Mouse (Mus musculus): ENCODE measurements around the gene Cadps2. TPM values are rescaled to one million over a fixed set of nuclear protein-coding genes. Genes with fewer than 3 reads are reported as not detected.

Cadps2 gene
- polyA plus RNA-seq, 1 experiment from 2014 or later: 7.5 TPM

- Histone ChIP-seq H3K36me3 (no peaks in the 10 kb centered on the region), H3K4me1 (no peaks in the 10 kb centered on the region), H3K9ac (no peak within 1 kb of the TSS), H3K4me3 (replicated peaks) (no peak within 1 kb of the TSS), H3K9me3 (replicated peaks) (no peaks in the 10 kb centered on the region), H3K27me3 (no peaks in the 10 kb centered on the region), H3K27ac (replicated peaks) (no peak within 1 kb of the TSS), H3K4me2 (replicated peaks) (no peak within 1 kb of the TSS)
- ATAC-seq (ENCODE audit: insufficient number of reproducible peaks, low FRiP score, low TSS enrichment, low read depth): no peak
- 81% methylated on average over 2 of the region's 2 CpGs for WGBS
Measured at GRCm38 (mm10) chr6:23650205-23650604, 189.0 kb downstream of the Cadps2 start, which contains the start of gene Rnf133. TSS of gene Rnf133 (minus strand) at chr6:23650305.

DNA sequence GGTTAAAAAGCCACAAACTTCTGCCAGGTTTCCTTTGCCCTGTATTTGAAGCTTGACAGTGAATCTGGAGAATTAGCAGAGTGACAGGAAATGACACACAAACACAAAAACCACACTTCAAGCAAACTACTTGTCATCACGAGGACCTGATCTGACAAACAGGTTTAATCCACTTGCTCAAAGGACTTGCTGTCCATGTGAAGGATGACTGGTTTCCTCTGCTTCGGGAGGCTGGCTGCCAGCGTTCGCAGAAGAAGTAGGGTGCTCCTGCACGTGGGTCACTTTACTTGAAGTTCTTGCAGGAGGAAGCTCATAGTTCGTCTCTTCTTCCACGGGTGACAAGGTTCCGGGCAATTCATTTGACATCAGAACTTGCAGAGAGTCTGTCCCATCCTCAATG, 190.5 kb downstream of the Cadps2 start:
- Histone ChIP-seq H3K36me3 (no peaks in the 10 kb centered on the region), H3K4me3 (replicated peaks) (no peak overlapping the region), H3K27ac (replicated peaks) (no peak overlapping the region), H3K4me1 (no peaks in the 10 kb centered on the region), H3K9me3 (replicated peaks) (no peaks in the 10 kb centered on the region), H3K4me2 (replicated peaks) (no peak overlapping the region), H3K27me3 (no peaks in the 10 kb centered on the region), H3K9ac (no peak overlapping the region)
- WGBS: 70% methylated on average over 8 of the region's 8 CpGs
- ATAC-seq (ENCODE audit: insufficient number of reproducible peaks, low FRiP score, low TSS enrichment, low read depth): no peak

DNA sequence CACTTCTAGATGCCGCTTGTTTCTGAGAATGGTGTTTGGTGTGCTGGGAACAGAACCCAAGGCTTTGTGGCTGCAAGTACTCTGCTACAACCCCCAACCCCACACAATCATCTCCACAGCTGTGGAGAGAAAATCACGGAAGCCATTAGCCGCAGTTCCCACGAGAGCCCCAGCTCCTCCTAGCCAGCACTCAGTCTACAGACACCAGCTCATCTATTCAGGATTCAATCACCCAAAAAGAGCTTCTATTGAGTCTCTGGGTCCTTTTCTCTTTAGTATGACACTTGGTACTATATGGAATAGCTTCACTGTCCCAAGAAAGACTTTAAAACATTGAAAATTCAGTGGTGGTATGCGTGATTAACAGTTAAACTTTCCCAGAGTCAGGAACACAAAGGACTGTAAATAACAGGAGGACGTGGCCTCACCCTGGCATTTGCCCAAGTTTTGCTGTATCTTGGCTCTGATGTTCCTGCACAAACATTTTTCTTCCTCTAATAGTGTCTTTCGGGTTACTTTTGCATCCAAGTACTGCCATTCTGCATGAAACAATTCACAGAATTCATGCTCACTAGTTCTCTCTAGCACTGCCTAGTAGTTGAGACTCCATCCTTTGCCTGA, 191.5 kb downstream of the Cadps2 start:
- Histone ChIP-seq H3K27me3 (no peaks in the 10 kb centered on the region), H3K9ac (no peak overlapping the region), H3K4me1 (no peaks in the 10 kb centered on the region), H3K36me3 (no peaks in the 10 kb centered on the region), H3K9me3 (replicated peaks) (no peaks in the 10 kb centered on the region), H3K4me3 (replicated peaks) (no peak overlapping the region), H3K27ac (replicated peaks) (no peak overlapping the region), H3K4me2 (replicated peaks) (no peak overlapping the region)
- no peak for ATAC-seq (ENCODE audit: insufficient number of reproducible peaks, low FRiP score, low TSS enrichment, low read depth)
- 64% methylated on average over 7 of the region's 7 CpGs for WGBS

DNA sequence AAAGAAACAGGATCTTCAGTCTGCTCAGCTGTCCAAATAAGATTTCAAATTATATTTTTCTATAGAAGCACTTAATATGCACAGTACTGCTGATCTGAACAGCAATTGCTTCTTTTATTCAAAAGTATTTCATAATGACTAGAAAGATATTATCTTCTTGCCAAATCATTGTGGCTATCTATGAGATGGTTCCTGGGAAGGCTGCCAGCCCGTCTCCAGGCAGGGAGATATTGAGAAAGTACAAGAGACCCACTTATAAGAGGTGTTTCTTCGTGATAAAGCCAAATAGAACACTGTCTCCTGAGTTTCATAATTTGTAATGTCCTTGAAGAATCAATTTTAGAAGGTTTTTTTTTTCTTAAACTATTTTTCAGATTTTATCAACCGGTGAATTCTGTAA, 202.1 kb downstream of the Cadps2 start:
- H3K4me2 ChIP-seq (replicated peaks): no peak overlapping the region
- ATAC-seq (ENCODE audit: insufficient number of reproducible peaks, low FRiP score, low TSS enrichment, low read depth): no peak
- no peak overlapping the region for H3K9ac ChIP-seq
- H3K4me1 ChIP-seq: no peaks in the 10 kb centered on the region
- no peaks in the 10 kb centered on the region for H3K36me3 ChIP-seq
- WGBS: 60% methylated on average over 3 of the region's 3 CpGs
- no peaks in the 10 kb centered on the region for H3K9me3 ChIP-seq (replicated peaks)
- H3K4me3 ChIP-seq (replicated peaks): no peak overlapping the region
- H3K27me3 ChIP-seq: no peaks in the 10 kb centered on the region
- H3K27ac ChIP-seq (replicated peaks): no peak overlapping the region

DNA sequence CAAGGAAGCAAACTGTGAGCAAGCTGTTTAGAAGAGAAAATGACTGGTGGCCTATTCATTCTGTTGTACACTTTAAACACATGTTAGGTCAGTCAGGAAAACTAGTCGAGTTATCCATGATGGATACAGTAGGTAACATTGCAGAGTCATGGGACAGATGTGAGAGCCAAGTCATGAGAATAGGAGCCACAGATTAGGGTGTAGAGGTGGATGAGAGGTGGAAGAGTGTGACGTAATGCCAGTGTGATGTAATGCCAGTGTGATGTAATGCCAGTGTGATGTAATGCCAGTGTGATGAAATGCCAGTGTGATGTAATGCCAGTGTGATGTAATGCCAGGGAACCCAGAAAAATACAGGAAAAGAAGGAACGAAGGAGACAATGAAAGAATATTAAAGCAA, 204.0 kb downstream of the Cadps2 start:
- WGBS: 88% methylated on average over 3 of the region's 3 CpGs
- H3K4me1 ChIP-seq: no peaks in the 10 kb centered on the region
- H3K4me3 ChIP-seq (replicated peaks): no peak overlapping the region
- H3K36me3 ChIP-seq: no peaks in the 10 kb centered on the region
- no peaks in the 10 kb centered on the region for H3K9me3 ChIP-seq (replicated peaks)
- H3K9ac ChIP-seq: no peak overlapping the region
- H3K27ac ChIP-seq (replicated peaks): no peak overlapping the region
- H3K27me3 ChIP-seq: no peaks in the 10 kb centered on the region
- no peak overlapping the region for H3K4me2 ChIP-seq (replicated peaks)
- no peak for ATAC-seq (ENCODE audit: insufficient number of reproducible peaks, low FRiP score, low TSS enrichment, low read depth)

GRCm38 (mm10) chr6:23634016-23634415, 205.2 kb downstream of the Cadps2 start:
- Histone ChIP-seq H3K4me3 (replicated peaks) (no peak overlapping the region), H3K4me2 (replicated peaks) (no peak overlapping the region), H3K27ac (replicated peaks) (no peak overlapping the region), H3K4me1 (no peaks in the 10 kb centered on the region), H3K36me3 (no peaks in the 10 kb centered on the region), H3K9me3 (replicated peaks) (no peaks in the 10 kb centered on the region), H3K9ac (no peak overlapping the region), H3K27me3 (no peaks in the 10 kb centered on the region)
- WGBS: 83% methylated on average over 9 of the region's 9 CpGs
- no peak for ATAC-seq (ENCODE audit: insufficient number of reproducible peaks, low FRiP score, low TSS enrichment, low read depth)

- no peaks in the 10 kb centered on the region for H3K4me1 ChIP-seq
- 52% methylated on average over 4 of the region's 4 CpGs for WGBS
- no peak overlapping the region for H3K4me3 ChIP-seq (replicated peaks)
- no peaks in the 10 kb centered on the region for H3K27me3 ChIP-seq
- no peak for ATAC-seq (ENCODE audit: insufficient number of reproducible peaks, low FRiP score, low TSS enrichment, low read depth)
- no peak overlapping the region for H3K27ac ChIP-seq (replicated peaks)
- no peaks in the 10 kb centered on the region for H3K9me3 ChIP-seq (replicated peaks)
- H3K9ac ChIP-seq: no peak overlapping the region
- no peak overlapping the region for H3K4me2 ChIP-seq (replicated peaks)
- no peaks in the 10 kb centered on the region for H3K36me3 ChIP-seq
Measured at GRCm38 (mm10) chr6:23630465-23630864, 208.8 kb downstream of the Cadps2 start.

DNA sequence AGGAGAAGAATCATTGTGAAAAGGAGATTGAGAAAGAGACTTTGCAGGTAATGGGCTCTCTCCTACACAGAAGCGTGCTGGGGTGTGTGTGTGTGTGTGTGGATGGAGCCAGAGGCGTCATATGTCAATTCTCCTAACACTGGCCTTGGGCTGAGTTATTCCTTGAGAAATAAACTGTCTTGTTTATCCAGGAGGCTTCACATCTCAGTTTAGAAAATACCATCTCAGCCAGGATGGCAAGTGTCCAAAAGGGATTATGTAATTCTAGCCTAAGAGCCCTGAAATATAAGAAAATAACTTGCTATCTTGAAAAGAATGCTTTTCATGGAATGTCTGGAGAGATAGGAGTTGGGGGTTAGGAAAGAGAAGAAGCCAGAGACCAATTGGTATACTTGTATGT, 264.1 kb downstream of the Cadps2 start:
- Histone ChIP-seq H3K4me2 (replicated peaks) (no peak overlapping the region), H3K4me1 (no peaks in the 10 kb centered on the region), H3K4me3 (replicated peaks) (no peak overlapping the region), H3K9ac (no peak overlapping the region), H3K27me3 (no peaks in the 10 kb centered on the region), H3K9me3 (replicated peaks) (no peaks in the 10 kb centered on the region), H3K36me3 (no peaks in the 10 kb centered on the region), H3K27ac (replicated peaks) (no peak overlapping the region)
- no peak for ATAC-seq (ENCODE audit: insufficient number of reproducible peaks, low FRiP score, low TSS enrichment, low read depth)
- 72% methylated on average over 2 of the region's 2 CpGs for WGBS

GRCm38 (mm10) chr6:23573750-23574149, 265.5 kb downstream of the Cadps2 start:
- Histone ChIP-seq H3K4me1 (no peaks in the 10 kb centered on the region), H3K36me3 (no peaks in the 10 kb centered on the region), H3K4me2 (replicated peaks) (no peak overlapping the region), H3K27me3 (no peaks in the 10 kb centered on the region), H3K27ac (replicated peaks) (no peak overlapping the region), H3K4me3 (replicated peaks) (no peak overlapping the region), H3K9ac (no peak overlapping the region), H3K9me3 (replicated peaks) (no peaks in the 10 kb centered on the region)
- no peak for ATAC-seq (ENCODE audit: insufficient number of reproducible peaks, low FRiP score, low TSS enrichment, low read depth)
- 85% methylated on average over 4 of the region's 4 CpGs for WGBS

GRCm38 (mm10) chr6:23572401-23572800, 266.8 kb downstream of the Cadps2 start:
- Histone ChIP-seq H3K4me2 (replicated peaks) (no peak overlapping the region), H3K9ac (no peak overlapping the region), H3K36me3 (no peaks in the 10 kb centered on the region), H3K9me3 (replicated peaks) (no peaks in the 10 kb centered on the region), H3K4me3 (replicated peaks) (no peak overlapping the region), H3K4me1 (no peaks in the 10 kb centered on the region), H3K27me3 (no peaks in the 10 kb centered on the region), H3K27ac (replicated peaks) (no peak overlapping the region)
- 77% methylated on average over 4 of the region's 4 CpGs for WGBS
- no peak for ATAC-seq (ENCODE audit: insufficient number of reproducible peaks, low FRiP score, low TSS enrichment, low read depth)

GRCm38 (mm10) chr6:23569686-23570085, 269.5 kb downstream of the Cadps2 start:
- no peak overlapping the region for H3K4me2 ChIP-seq (replicated peaks)
- no peaks in the 10 kb centered on the region for H3K4me1 ChIP-seq
- WGBS: 76% methylated on average over 4 of the region's 4 CpGs
- H3K36me3 ChIP-seq: no peaks in the 10 kb centered on the region
- no peak for ATAC-seq (ENCODE audit: insufficient number of reproducible peaks, low FRiP score, low TSS enrichment, low read depth)
- no peak overlapping the region for H3K4me3 ChIP-seq (replicated peaks)
- H3K9me3 ChIP-seq (replicated peaks): no peaks in the 10 kb centered on the region
- H3K27ac ChIP-seq (replicated peaks): no peak overlapping the region
- no peak overlapping the region for H3K9ac ChIP-seq
- H3K27me3 ChIP-seq: no peaks in the 10 kb centered on the region

- 84% methylated on average over 1 of the region's 1 CpGs for WGBS
- no peaks in the 10 kb centered on the region for H3K27me3 ChIP-seq
- no peak for ATAC-seq (ENCODE audit: insufficient number of reproducible peaks, low FRiP score, low TSS enrichment, low read depth)
- H3K9ac ChIP-seq: no peak overlapping the region
- H3K4me3 ChIP-seq (replicated peaks): no peak overlapping the region
- H3K4me1 ChIP-seq: no peaks in the 10 kb centered on the region
- H3K4me2 ChIP-seq (replicated peaks): no peak overlapping the region
- no peaks in the 10 kb centered on the region for H3K9me3 ChIP-seq (replicated peaks)
- H3K27ac ChIP-seq (replicated peaks): no peak overlapping the region
- H3K36me3 ChIP-seq: no peaks in the 10 kb centered on the region
Measured at GRCm38 (mm10) chr6:23568688-23569087, 270.5 kb downstream of the Cadps2 start.
